28 mouse cellular contexts compared by ENCODE assay signal in the genomic region with DNA sequence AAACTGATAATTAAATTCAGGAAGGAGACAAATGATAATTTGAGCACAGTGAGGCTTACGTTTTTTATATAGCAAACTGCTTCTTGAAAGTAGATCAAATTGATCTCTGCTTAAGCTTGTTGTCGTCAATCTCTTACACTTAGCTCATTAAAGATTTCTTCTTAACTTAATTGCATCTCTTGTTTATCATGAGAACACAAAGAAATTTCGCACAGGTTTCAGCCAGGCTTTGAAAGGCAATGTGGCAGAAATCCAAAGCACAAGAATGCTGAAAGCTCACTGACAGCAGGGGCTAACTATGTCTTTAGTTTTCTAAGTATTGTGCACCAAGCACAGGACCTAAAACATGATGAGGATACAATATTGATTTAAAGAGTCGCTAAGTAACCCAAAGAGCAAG.
A peak's percentile ranks its signal among the peaks of the same experiment; 100 is the strongest.
DNase-seq lines count a peak whose midpoint lies in the region; ATAC-seq and TF ChIP-seq lines count a peak whose summit lies in the region.
"Had no signal": no experiment of that assay in that cellular context is flagged by ENCODE, and none has a peak within 500 bp of the region (broad histone marks: within the 10 kb centered on the region; RNA-seq: fewer than 3 reads in every experiment).

No protein-coding gene starts in this region.

- TF ChIP-seq CTCF in lung, embryonic 14.5 days (IDR thresholded peaks at IDR 0.05; ENCODE audit: low read depth): no peak
- no peak for TF ChIP-seq CTCF in forebrain, postnatal 0 days (IDR thresholded peaks at IDR 0.05; ENCODE audit: low read depth)

- H3K4me3 ChIP-seq in forebrain, embryonic 11.5 days (ENCODE audit: low read depth, low read length): no peak overlapping the region
- no peak overlapping the region for H3K4me3 ChIP-seq in forebrain, embryonic 10.5 days
- no peak overlapping the region for H3K4me3 ChIP-seq in lung, embryonic 14.5 days (ENCODE audit: low read depth, low read length)
- no peak overlapping the region for H3K4me3 ChIP-seq in forebrain, embryonic 14.5 days (ENCODE audit: low read depth, low read length)
- no peak overlapping the region for H3K4me3 ChIP-seq in forebrain, postnatal 0 days (ENCODE audit: low read depth, low read length)
- H3K4me3 ChIP-seq in neural tube, embryonic 15.5 days (replicated peaks): no peak overlapping the region
- H3K4me3 ChIP-seq: embryonic facial prominence, embryonic 12.5 days; embryonic facial prominence, embryonic 15.5 days; gastrocnemius, adult 2 months; heart, embryonic 12.5 days; heart, embryonic 15.5 days had no signal

- H3K27me3 ChIP-seq in forebrain, embryonic 11.5 days (ENCODE audit: control insufficient read depth, insufficient read depth, low read length): no peaks in the 10 kb centered on the region
- H3K27me3 ChIP-seq in forebrain, embryonic 10.5 days (ENCODE audit: poor library complexity, severe bottlenecking): no peaks in the 10 kb centered on the region
- no peaks in the 10 kb centered on the region for H3K27me3 ChIP-seq in lung, embryonic 14.5 days (ENCODE audit: insufficient read depth, low read length)
- H3K27me3 ChIP-seq in forebrain, embryonic 14.5 days (replicated peaks; ENCODE audit: control insufficient read depth, insufficient read depth, low read length): no peaks in the 10 kb centered on the region
- no peaks in the 10 kb centered on the region for H3K27me3 ChIP-seq in forebrain, postnatal 0 days (ENCODE audit: insufficient read depth, low read length)
- H3K27me3 ChIP-seq in neural tube, embryonic 15.5 days (replicated peaks): no peaks in the 10 kb centered on the region
- H3K27me3 ChIP-seq: embryonic facial prominence, embryonic 12.5 days; embryonic facial prominence, embryonic 15.5 days; heart, embryonic 12.5 days; heart, embryonic 15.5 days had no signal

- H3K9me3 ChIP-seq in forebrain, embryonic 11.5 days (ENCODE audit: control insufficient read depth, low read length): no peaks in the 10 kb centered on the region
- H3K9me3 ChIP-seq in forebrain, embryonic 10.5 days: no peaks in the 10 kb centered on the region
- H3K9me3 ChIP-seq in lung, embryonic 14.5 days (ENCODE audit: low read depth, low read length): no peaks in the 10 kb centered on the region
- H3K9me3 ChIP-seq in forebrain, embryonic 14.5 days (replicated peaks; ENCODE audit: control insufficient read depth, low read length): no peaks in the 10 kb centered on the region
- H3K9me3 ChIP-seq in forebrain, postnatal 0 days (ENCODE audit: low read length): 0 out of 2 replicates have a peak, but pooled peaks cover 2% of the 10 kb centered on the region
- H3K9me3 ChIP-seq in neural tube, embryonic 15.5 days (replicated peaks): no peaks in the 10 kb centered on the region
- H3K9me3 ChIP-seq: embryonic facial prominence, embryonic 12.5 days; embryonic facial prominence, embryonic 15.5 days; heart, embryonic 12.5 days; heart, embryonic 15.5 days had no signal

- WGBS in forebrain, embryonic 11.5 days: 24% methylated on average over 4 of the region's 4 CpGs
- WGBS in forebrain, embryonic 10.5 days: 37% methylated on average over 4 of the region's 4 CpGs
- WGBS in lung, embryonic 14.5 days: 47% methylated on average over 4 of the region's 4 CpGs
- 7% methylated on average over 4 of the region's 4 CpGs for WGBS in forebrain, embryonic 14.5 days
- WGBS in forebrain, postnatal 0 days: 11% methylated on average over 4 of the region's 4 CpGs
- WGBS in neural tube, embryonic 15.5 days: 47% methylated on average over 4 of the region's 4 CpGs

- ATAC-seq in forebrain, embryonic 11.5 days (replicated peaks; ENCODE audit: low FRiP score): peak; percentile 53; the same call in 1 of the 2 replicates
- ATAC-seq in lung, embryonic 14.5 days (ENCODE audit: insufficient read depth): no peak
- ATAC-seq in forebrain, embryonic 14.5 days: peak; percentile 61
- peak; percentile 29; the same call in 1 of the 2 replicates for ATAC-seq in forebrain, postnatal 0 days
- ATAC-seq in neural tube, embryonic 15.5 days (ENCODE audit: low FRiP score): no peak
- ATAC-seq: activated CD4-positive, CD25-positive, alpha-beta regulatory T cell, adult 4 months; hindbrain, postnatal 0 days; inflammation-experienced regulatory T-cells, adult 6 months; intestine, embryonic 16.5 days had no signal

- no peak overlapping the region for H3K27ac ChIP-seq in forebrain, embryonic 11.5 days (ENCODE audit: low read depth, low read length)
- no peak overlapping the region for H3K27ac ChIP-seq in forebrain, embryonic 10.5 days
- H3K27ac ChIP-seq in lung, embryonic 14.5 days (ENCODE audit: low read depth): no peak overlapping the region
- H3K27ac ChIP-seq in forebrain, embryonic 14.5 days (ENCODE audit: low read depth, low read length): no peak overlapping the region
- H3K27ac ChIP-seq in forebrain, postnatal 0 days (ENCODE audit: low read depth, low read length): no peak overlapping the region
- H3K27ac ChIP-seq in neural tube, embryonic 15.5 days (replicated peaks): no peak overlapping the region
- H3K27ac ChIP-seq: embryonic facial prominence, embryonic 12.5 days; embryonic facial prominence, embryonic 15.5 days; gastrocnemius, adult 2 months; heart, embryonic 15.5 days; hindbrain, embryonic 14.5 days; hindbrain, postnatal 0 days had no signal

- H3K9ac ChIP-seq in forebrain, embryonic 11.5 days (ENCODE audit: low read length): no peak overlapping the region
- H3K9ac ChIP-seq in lung, embryonic 14.5 days: no peak overlapping the region
- no peak overlapping the region for H3K9ac ChIP-seq in forebrain, embryonic 14.5 days (ENCODE audit: low read length)
- no peak overlapping the region for H3K9ac ChIP-seq in forebrain, postnatal 0 days
- no peak overlapping the region for H3K9ac ChIP-seq in neural tube, embryonic 15.5 days (replicated peaks)
- H3K9ac ChIP-seq: embryonic facial prominence, embryonic 12.5 days; embryonic facial prominence, embryonic 15.5 days; heart, embryonic 12.5 days; heart, embryonic 15.5 days; hindbrain, embryonic 14.5 days had no signal

- no peak for DNase-seq in forebrain, embryonic 11.5 days (ENCODE audit: low spot score)
- DNase-seq in forebrain, embryonic 10.5 days (ENCODE audit: extremely low spot score, low spot score): no peak
- peak; percentile 24 for DNase-seq in lung, embryonic 14.5 days
- DNase-seq in lung, postnatal 36 days: no peak
- peak; percentile 69 for DNase-seq in forebrain, embryonic 14.5 days (ENCODE audit: low spot score)
- peak; percentile 33 for DNase-seq in forebrain, postnatal 0 days
- DNase-seq in left cerebral cortex, adult 8-10 months (ENCODE audit: low spot score in 2 of 2): no peak
- DNase-seq: adrenal gland, adult 8-10 months; adrenal gland, postnatal 25 days; cerebellum, adult 11 months; cerebellum, adult 2 months; cerebellum, adult 9-11 months; cerebellum, postnatal 25 days; gastrocnemius, adult 2 months; gastrocnemius, postnatal 25 days; heart, adult 18-20 months; heart, postnatal 10 days; heart, postnatal 4 days had no signal

- H3K4me1 ChIP-seq in forebrain, embryonic 11.5 days (replicated peaks; ENCODE audit: control insufficient read depth, insufficient read depth, low read length): no peaks in the 10 kb centered on the region
- H3K4me1 ChIP-seq in forebrain, embryonic 10.5 days: peaks cover 12% of the 10 kb centered on the region
- 0 out of 2 replicates have a peak, but pooled peaks cover 3% of the 10 kb centered on the region for H3K4me1 ChIP-seq in lung, embryonic 14.5 days (ENCODE audit: insufficient read depth)
- H3K4me1 ChIP-seq in forebrain, embryonic 14.5 days (ENCODE audit: control insufficient read depth, insufficient read depth, low read length): 0 out of 2 replicates have a peak, but pooled peaks cover 2% of the 10 kb centered on the region
- no peaks in the 10 kb centered on the region for H3K4me1 ChIP-seq in forebrain, postnatal 0 days (ENCODE audit: insufficient read depth)
- no peaks in the 10 kb centered on the region for H3K4me1 ChIP-seq in neural tube, embryonic 15.5 days
- H3K4me1 ChIP-seq: embryonic facial prominence, embryonic 12.5 days; embryonic facial prominence, embryonic 15.5 days; heart, embryonic 12.5 days; heart, embryonic 15.5 days had no signal

- no peak overlapping the region for H3K4me2 ChIP-seq in forebrain, embryonic 11.5 days (ENCODE audit: low read depth, low read length, severe bottlenecking)
- no peak overlapping the region for H3K4me2 ChIP-seq in lung, embryonic 14.5 days
- no peak overlapping the region for H3K4me2 ChIP-seq in forebrain, embryonic 14.5 days (ENCODE audit: low read length)
- H3K4me2 ChIP-seq in forebrain, postnatal 0 days (ENCODE audit: low read depth): no peak overlapping the region
- H3K4me2 ChIP-seq in neural tube, embryonic 15.5 days: no peak overlapping the region
- H3K4me2 ChIP-seq: embryonic facial prominence, embryonic 12.5 days; embryonic facial prominence, embryonic 15.5 days; heart, embryonic 12.5 days; heart, embryonic 15.5 days; hindbrain, embryonic 14.5 days had no signal

- no peaks in the 10 kb centered on the region for H3K36me3 ChIP-seq in forebrain, embryonic 11.5 days (ENCODE audit: control insufficient read depth, insufficient read depth, low read length)
- H3K36me3 ChIP-seq in forebrain, embryonic 10.5 days (replicated peaks): no peaks in the 10 kb centered on the region
- H3K36me3 ChIP-seq in lung, embryonic 14.5 days (ENCODE audit: insufficient read depth): no peaks in the 10 kb centered on the region
- H3K36me3 ChIP-seq in forebrain, embryonic 14.5 days (ENCODE audit: control insufficient read depth, insufficient read depth, low read length): no peaks in the 10 kb centered on the region
- H3K36me3 ChIP-seq in forebrain, postnatal 0 days (ENCODE audit: insufficient read depth): no peaks in the 10 kb centered on the region
- H3K36me3 ChIP-seq in neural tube, embryonic 15.5 days: no peaks in the 10 kb centered on the region
- H3K36me3 ChIP-seq: embryonic facial prominence, embryonic 12.5 days; embryonic facial prominence, embryonic 15.5 days; heart, embryonic 12.5 days; heart, embryonic 15.5 days had no signal

Comparison
In these comparisons a context has a peak if more than half of its experiments do, and no peak if none do; other contexts are left out.
1. DNase-seq: peak in lung, embryonic 14.5 days (single experiment), forebrain, embryonic 14.5 days (single experiment) and forebrain, postnatal 0 days (single experiment); none in forebrain, embryonic 11.5 days (single experiment), forebrain, embryonic 10.5 days (single experiment), lung, postnatal 36 days (single experiment) and left cerebral cortex, adult 8-10 months (0 of 2).
2. ATAC-seq: peak in forebrain, embryonic 11.5 days (single experiment), forebrain, embryonic 14.5 days (single experiment) and forebrain, postnatal 0 days (single experiment); none in lung, embryonic 14.5 days (single experiment) and neural tube, embryonic 15.5 days (single experiment).